Mouse (Mus musculus) forebrain, embryonic 10.5 days (tissue): ENCODE measurements around the gene AY358078. TPM values are rescaled to one million over a fixed set of nuclear protein-coding genes. Genes with fewer than 3 reads are reported as not detected.
"Not testable (repeated sequence)": the region's sequence is repeated elsewhere in the genome, so short reads cannot be mapped to it uniquely, and the experiment has no call there.

Experiments
- DNase-seq: peaks from one replicate; pipeline ENCODE4 v3.0.0-alpha.2; 2017; ENCODE audit warnings: low spot score; ENCODE audit errors: extremely low spot score
- H3K27ac ChIP-seq: fragments of 300-500 bp; sonication (generic); 2 replicates; pipeline ENCODE4 v1.5.1; 2016; ENCODE audit warnings: mild to moderate bottlenecking
- H3K27me3 ChIP-seq: fragments of 300-500 bp; sonication (generic); 2 replicates; pipeline ENCODE4 v1.6.1; 2016; ENCODE audit warnings: mild to moderate bottlenecking; ENCODE audit not compliant: poor library complexity, severe bottlenecking
- H3K36me3 ChIP-seq: fragments of 300-500 bp; sonication (generic); replicated peaks from 2 replicates; pipeline ENCODE4 v1.6.1; 2016; ENCODE audit warnings: mild to moderate bottlenecking, moderate library complexity
- H3K4me1 ChIP-seq: fragments of 300-500 bp; sonication (generic); 2 replicates; pipeline ENCODE4 v1.6.1; 2016
- H3K4me3 ChIP-seq: fragments of 300-500 bp; sonication (generic); 2 replicates; pipeline ENCODE4 v1.5.1; 2016; ENCODE audit warnings: mild to moderate bottlenecking, moderate library complexity
- H3K9me3 ChIP-seq: fragments of 300-500 bp; sonication (generic); 2 replicates; pipeline ENCODE4 v1.6.1; 2016; ENCODE audit warnings: mild to moderate bottlenecking, moderate library complexity
- WGBS: fragments of 180-500 bp; shearing (Covaris S2); methylation state at CpG from one replicate; pipeline ENCODE4 v1.1.7; 2016; 5-methylcytosine and 5-hydroxymethylcytosine counted together
- microRNA-seq: library from miRNA; unstranded; fragments of <30 nt; microRNA quantifications from one replicate; pipeline ENCODE4, GENCODE M21; 2017
- polyA plus RNA-seq: library from polyadenylated mRNA; unstranded; fragments of >200 nt; fragmentation: Nextera tagmentation; extraction: Ambion mirVana; gene quantifications from 2 replicates; pipeline ENCODE4 v1.2.1, GENCODE M21; 2016

Gene AY358078
- polyA plus RNA-seq, 1 experiment from 2014 or later, result not detected

DNA sequence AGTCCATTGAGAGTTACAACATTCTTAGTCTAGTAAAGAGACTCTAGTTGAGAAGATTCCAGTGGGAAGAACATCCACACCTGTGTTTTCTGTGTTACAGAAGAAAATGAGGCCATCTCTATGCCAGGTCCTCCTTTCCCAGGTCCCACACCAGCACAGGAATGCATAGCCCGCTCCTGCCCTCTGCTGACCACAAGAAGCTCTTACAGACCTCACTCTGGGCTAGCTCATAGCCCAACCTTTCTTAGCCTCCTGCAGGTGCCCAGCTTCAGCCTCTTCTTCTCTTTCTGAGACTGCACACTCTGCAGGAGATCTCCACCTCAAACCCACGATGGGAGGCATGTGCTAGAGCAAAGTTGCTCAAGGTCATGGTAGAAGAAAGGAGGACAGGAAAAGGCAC lies 38.6 kb downstream of the AY358078 start:
- not testable (repeated sequence) for H3K27me3 ChIP-seq, H3K27ac ChIP-seq, H3K4me3 ChIP-seq, H3K36me3 ChIP-seq, H3K9me3 ChIP-seq, DNase-seq, H3K4me1 ChIP-seq
- WGBS, result 23% methylated on average over 2 of the region's 2 CpGs

DNA sequence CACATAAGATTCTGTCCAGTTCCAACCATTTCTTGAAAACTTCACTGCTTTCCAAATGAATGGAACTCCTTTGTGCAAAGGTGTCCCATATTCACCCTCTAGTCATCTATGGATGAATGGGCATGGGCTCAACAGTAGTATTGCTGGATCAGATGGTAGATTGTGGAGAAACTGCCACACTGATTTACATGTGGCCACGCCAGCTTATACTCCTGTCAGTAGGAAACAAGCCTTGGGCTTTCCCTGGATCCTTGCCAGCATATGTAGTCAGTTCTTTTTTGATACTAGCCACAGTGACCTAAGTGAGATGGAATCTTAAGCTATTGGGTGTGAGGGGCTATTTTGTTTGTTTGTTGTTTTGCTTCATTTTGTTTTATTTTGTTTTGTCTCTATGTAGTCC lies 42.4 kb downstream of the AY358078 start:
- no peaks in the 10 kb centered on the region for H3K4me1 ChIP-seq
- 69% methylated on average over 1 of the region's 1 CpGs for WGBS

DNA sequence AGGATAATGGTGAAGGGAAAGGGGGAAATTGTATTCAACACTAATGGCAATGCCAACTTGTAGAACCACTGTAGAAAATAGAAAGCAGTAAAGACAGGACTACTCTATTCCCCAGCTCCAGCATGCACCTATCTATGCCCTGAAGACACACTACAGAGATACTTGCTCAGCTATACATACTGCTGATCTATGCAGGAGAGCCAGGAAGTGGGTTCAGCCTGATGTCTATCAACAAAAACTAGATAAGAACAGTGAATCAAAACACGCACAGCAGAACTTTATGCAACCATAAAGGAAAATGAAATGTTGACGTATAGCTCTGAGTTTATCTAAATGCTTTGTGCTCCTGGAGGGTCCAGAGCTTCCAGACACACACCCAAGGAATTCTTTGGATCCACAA lies 42.9 kb downstream of the AY358078 start:
- H3K36me3 ChIP-seq, result no peaks in the 10 kb centered on the region
- H3K4me1 ChIP-seq, result no peaks in the 10 kb centered on the region
- no peak overlapping the region for H3K4me3 ChIP-seq
- no peaks in the 10 kb centered on the region for H3K27me3 ChIP-seq
- DNase-seq, result no peak
- 93% methylated on average over 2 of the region's 2 CpGs for WGBS
- no peaks in the 10 kb centered on the region for H3K9me3 ChIP-seq
- no peak overlapping the region for H3K27ac ChIP-seq

More for the DNA sequence above, 42.4 kb downstream of the AY358078 start:
- H3K9me3 ChIP-seq, result no peaks in the 10 kb centered on the region
- DNase-seq, result no peak
- H3K4me3 ChIP-seq, result no peak overlapping the region
- no peak overlapping the region for H3K27ac ChIP-seq
- H3K27me3 ChIP-seq, result no peaks in the 10 kb centered on the region
- no peaks in the 10 kb centered on the region for H3K36me3 ChIP-seq

DNA sequence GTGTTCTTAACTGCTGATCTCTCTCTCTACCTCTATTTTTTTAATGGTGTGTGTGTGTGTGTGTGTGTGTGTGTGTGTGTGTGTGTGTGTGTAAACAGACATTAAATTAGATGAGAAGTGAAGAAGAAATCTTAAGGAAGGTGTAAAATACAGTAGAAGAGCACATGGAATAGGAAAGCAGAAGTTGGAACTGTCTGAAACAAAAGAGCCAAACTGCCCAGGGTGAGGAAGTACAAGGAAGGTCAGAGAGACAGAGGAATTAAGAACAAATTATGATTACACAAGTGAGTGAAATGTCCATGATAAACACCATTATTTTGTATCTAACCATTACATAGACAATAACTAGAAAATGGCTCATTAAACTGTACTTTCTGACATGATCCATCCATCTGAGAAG lies 44.0 kb downstream of the AY358078 start:
- no peaks in the 10 kb centered on the region for H3K9me3 ChIP-seq
- H3K36me3 ChIP-seq, result no peaks in the 10 kb centered on the region
- H3K27ac ChIP-seq, result no peak overlapping the region
- DNase-seq, result no peak
- no peaks in the 10 kb centered on the region for H3K27me3 ChIP-seq
- no peaks in the 10 kb centered on the region for H3K4me1 ChIP-seq
- no peak overlapping the region for H3K4me3 ChIP-seq

DNA sequence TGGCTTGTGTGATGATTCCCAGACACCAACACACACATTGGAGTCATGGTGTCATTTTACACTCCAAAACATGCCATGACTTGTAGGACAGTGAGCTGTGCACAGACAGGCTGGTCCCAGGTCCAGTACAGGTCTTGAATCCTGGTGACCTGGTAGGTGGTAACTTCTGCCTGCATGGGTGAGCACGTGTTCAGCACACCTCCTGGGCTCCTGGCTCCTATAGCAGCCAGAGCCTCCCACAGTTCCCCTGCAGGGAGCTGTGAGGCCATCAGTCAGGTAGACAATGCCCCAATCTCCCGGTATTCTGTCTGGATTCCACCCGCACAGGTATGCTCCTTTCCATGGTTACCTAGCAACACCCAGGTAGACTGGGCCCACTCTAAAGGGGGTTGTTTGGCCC lies 46.7 kb downstream of the AY358078 start:
- H3K36me3 ChIP-seq, result no peaks in the 10 kb centered on the region
- no peak for DNase-seq
- no peak overlapping the region for H3K4me3 ChIP-seq
- 72% methylated on average over 3 of the region's 3 CpGs for WGBS
- H3K27ac ChIP-seq, result no peak overlapping the region
- no peaks in the 10 kb centered on the region for H3K27me3 ChIP-seq
- no peaks in the 10 kb centered on the region for H3K9me3 ChIP-seq
- no peaks in the 10 kb centered on the region for H3K4me1 ChIP-seq

DNA sequence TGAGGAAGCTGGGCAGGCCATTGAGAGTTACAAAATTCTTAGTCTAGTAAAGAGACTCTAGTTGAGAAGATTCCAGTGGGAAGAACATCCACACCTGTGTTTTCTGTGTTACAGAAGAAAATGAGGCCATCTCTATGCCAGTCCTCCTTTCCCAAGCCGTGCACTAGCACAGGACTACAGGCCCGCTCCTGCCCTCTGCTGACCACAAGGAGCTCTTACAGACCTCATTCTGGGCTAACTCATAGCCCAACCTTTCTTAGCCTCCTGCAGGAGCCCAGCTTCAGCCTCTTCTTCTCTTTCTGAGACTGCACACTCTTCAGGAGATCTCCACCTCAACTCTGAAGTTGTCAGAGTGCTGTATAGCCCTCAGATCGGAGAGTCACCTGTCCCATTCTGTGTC lies 51.2 kb downstream of the AY358078 start:
- H3K4me3 ChIP-seq, H3K4me1 ChIP-seq, H3K36me3 ChIP-seq, H3K27me3 ChIP-seq, H3K9me3 ChIP-seq, H3K27ac ChIP-seq, DNase-seq: not testable (repeated sequence)
- WGBS, result 48% methylated on average over 3 of the region's 3 CpGs

DNA sequence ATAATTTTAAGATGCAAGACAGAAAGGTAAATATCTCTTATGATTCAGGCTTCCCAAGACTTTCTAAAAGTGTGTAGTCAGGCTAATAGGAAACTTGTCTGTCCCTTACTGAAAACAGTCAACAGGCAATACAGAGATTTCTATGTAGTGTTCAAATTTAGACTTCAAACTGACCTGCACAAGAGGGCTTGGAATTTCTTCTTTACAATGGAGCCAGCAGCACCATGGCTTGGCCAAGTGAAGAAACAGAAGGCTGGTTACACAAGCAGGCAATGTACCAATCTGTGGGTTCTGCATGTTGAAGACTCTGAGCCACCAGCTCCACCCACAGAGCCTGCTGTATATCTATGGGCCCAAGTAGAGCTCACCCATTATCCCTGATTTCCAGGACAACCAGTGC lies 53.6 kb downstream of the AY358078 start, which contains the start of gene Ear6:
Gene Ear6, plus strand, starts transcription at position 301 of the 400 bp plus-strand sequence.
- Histone ChIP-seq H3K4me3 (no peak within 1 kb of the TSS), H3K36me3 (no peaks in the 10 kb centered on the region), H3K9me3 (no peaks in the 10 kb centered on the region), H3K4me1 (no peaks in the 10 kb centered on the region), H3K27me3 (no peaks in the 10 kb centered on the region), H3K27ac (no peak within 1 kb of the TSS)
- no peak for DNase-seq

DNA sequence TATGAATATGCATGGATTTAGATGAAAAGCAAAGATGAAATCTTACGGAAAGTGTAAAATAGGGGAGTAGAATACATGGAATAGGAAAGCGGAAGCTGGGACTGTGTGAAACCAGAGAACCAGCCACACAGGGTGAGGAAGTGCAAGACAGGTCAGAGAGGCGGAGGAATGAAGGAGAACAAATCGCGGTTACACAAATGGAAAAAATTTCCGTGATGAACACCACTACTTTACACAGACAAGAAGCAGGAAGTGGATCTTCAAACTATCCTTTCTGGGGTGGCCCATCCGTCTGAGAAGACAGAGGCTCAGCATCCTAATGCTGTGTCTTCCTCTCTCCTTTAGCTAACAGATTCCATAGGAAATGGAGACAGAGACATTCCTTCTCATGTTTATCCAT lies 55.4 kb downstream of the AY358078 start:
- H3K4me3 ChIP-seq, H3K9me3 ChIP-seq, H3K4me1 ChIP-seq, H3K27ac ChIP-seq, H3K27me3 ChIP-seq, DNase-seq, H3K36me3 ChIP-seq: not testable (repeated sequence)
- WGBS, result 91% methylated on average over 7 of the region's 7 CpGs

DNA sequence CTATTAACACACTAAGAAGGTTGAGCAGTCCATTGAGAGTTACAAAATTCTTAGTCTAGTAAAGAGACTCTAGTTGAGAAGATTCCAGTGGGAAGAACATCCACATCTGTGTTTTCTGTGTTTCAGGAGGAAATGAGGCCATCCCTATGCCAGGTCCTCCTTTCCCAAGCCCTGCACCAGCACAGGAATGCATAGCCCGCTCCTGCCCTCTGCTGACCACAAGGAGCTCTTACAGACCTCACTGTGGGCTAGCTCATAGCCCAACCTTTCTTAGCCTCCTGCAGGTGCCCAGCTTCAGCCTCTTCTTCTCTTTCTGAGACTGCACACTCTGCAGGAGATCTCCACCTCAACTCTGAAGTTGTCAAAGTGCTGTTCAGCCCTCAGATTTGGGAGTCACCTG lies 63.8 kb downstream of the AY358078 start:
- H3K4me1 ChIP-seq, DNase-seq, H3K36me3 ChIP-seq, H3K9me3 ChIP-seq, H3K27ac ChIP-seq, H3K27me3 ChIP-seq, H3K4me3 ChIP-seq: not testable (repeated sequence)
- WGBS, result 22% methylated on average over 1 of the region's 1 CpGs

DNA sequence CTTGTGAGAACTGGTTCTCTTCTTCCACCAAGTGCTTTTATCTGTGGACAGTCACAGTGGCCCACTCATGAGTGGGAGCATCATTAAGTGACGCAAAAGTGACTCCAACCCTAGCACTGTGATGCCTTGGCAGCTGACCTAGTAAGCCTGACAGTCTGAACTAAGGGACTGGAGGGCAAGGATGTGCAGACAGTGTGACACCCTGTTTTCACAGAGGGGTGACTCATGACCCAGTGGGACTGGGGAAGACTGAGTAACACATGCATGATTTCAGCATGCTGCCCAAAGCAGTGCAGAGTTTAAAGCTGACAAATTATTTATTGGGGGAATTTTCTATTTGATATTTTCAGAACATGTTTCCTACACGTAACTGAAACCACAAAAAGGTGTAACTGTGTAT lies 70.9 kb downstream of the AY358078 start:
- DNase-seq, result no peak
- WGBS, result 90% methylated on average over 2 of the region's 2 CpGs
- H3K4me1 ChIP-seq, result no peaks in the 10 kb centered on the region

DNA sequence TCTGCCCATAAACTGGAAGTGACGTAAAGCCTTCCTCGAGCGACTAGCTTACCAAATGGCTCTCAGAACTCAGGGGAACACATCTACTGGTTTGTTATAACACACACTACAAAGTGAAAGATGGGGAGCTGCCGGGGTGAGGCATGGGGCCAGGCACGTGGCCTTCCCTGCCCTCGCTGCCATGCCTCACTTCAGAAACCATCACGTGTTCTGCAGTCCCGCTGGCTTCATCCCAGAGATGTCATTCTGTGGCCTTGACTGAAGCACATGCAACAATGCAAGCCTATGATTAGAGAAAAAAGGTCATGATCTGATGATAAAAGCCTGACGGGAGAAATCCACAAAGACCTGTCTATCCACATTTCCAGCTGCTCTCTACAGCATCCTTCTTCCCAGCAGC lies 71.9 kb downstream of the AY358078 start:
- DNase-seq, result no peak
- H3K4me1 ChIP-seq, result no peaks in the 10 kb centered on the region
- no peaks in the 10 kb centered on the region for H3K36me3 ChIP-seq
- no peak overlapping the region for H3K27ac ChIP-seq
- H3K9me3 ChIP-seq, result no peaks in the 10 kb centered on the region
- H3K4me3 ChIP-seq, result no peak overlapping the region
- 81% methylated on average over 9 of the region's 9 CpGs for WGBS
- H3K27me3 ChIP-seq, result no peaks in the 10 kb centered on the region

More for the DNA sequence above, 70.9 kb downstream of the AY358078 start:
- no peaks in the 10 kb centered on the region for H3K27me3 ChIP-seq
- no peak overlapping the region for H3K27ac ChIP-seq
- H3K36me3 ChIP-seq, result no peaks in the 10 kb centered on the region
- no peak overlapping the region for H3K4me3 ChIP-seq
- no peaks in the 10 kb centered on the region for H3K9me3 ChIP-seq

Small RNA genes lying within 50 kb of the gene (microRNA-seq; reads per million reads assigned to microRNA genes)
- not detected for gene Gm27375

Other genes starting within 250 kb of the AY358078 start
- not detected in 2 replicates for gene Gm5622, start 247.3 kb upstream of the AY358078 start, polyA plus RNA-seq
- not detected in 2 replicates for gene Gm17175, start 226.0 kb upstream of the AY358078 start, polyA plus RNA-seq
- gene Gm17174, start 207.9 kb upstream of the AY358078 start, polyA plus RNA-seq, result not detected in 2 replicates
- gene Gm17078, start 188.7 kb upstream of the AY358078 start, polyA plus RNA-seq, result not detected in 2 replicates
- not detected in 2 replicates for gene Gm4181, start 164.4 kb upstream of the AY358078 start, polyA plus RNA-seq
- gene Gm17079, start 104.6 kb upstream of the AY358078 start, polyA plus RNA-seq, result not detected in 2 replicates
- gene Gm5800, start 82.9 kb upstream of the AY358078 start, polyA plus RNA-seq, result not detected in 2 replicates
- gene Ang4, start 26.5 kb upstream of the AY358078 start, polyA plus RNA-seq, result not detected in 2 replicates
- not detected in 2 replicates for gene Ear6, start 53.7 kb downstream of the AY358078 start, polyA plus RNA-seq
- gene Mettl17, start 84.8 kb downstream of the AY358078 start, polyA plus RNA-seq, result 43.3 and 59.9 TPM in 2 replicates
- gene Slc39a2, start 92.8 kb downstream of the AY358078 start, polyA plus RNA-seq, result 0.50 and 0.77 TPM in 2 replicates
- 9.0 and 9.1 TPM in 2 replicates for gene Ndrg2, start 114.1 kb downstream of the AY358078 start, polyA plus RNA-seq
- gene Tppp2, start 118.4 kb downstream of the AY358078 start, polyA plus RNA-seq, result not detected in 2 replicates
- not detected in 2 replicates for gene Rnase13, start 122.7 kb downstream of the AY358078 start, polyA plus RNA-seq
- gene Arhgef40, start 184.7 kb downstream of the AY358078 start, polyA plus RNA-seq, result 97.5 and 102 TPM in 2 replicates
- 0.63 and 0.96 TPM in 2 replicates for gene Tmem253, start 215.6 kb downstream of the AY358078 start, polyA plus RNA-seq
- gene Zfp219, start 220.7 kb downstream of the AY358078 start, polyA plus RNA-seq, result 85.4 and 87.6 TPM in 2 replicates
- gene Olfr221, start 242.4 kb downstream of the AY358078 start, polyA plus RNA-seq, result not detected in 2 replicates